Mouse (Mus musculus): Measurements from ENCODE around the gene Gnat1.

Gene Gnat1

DNA sequence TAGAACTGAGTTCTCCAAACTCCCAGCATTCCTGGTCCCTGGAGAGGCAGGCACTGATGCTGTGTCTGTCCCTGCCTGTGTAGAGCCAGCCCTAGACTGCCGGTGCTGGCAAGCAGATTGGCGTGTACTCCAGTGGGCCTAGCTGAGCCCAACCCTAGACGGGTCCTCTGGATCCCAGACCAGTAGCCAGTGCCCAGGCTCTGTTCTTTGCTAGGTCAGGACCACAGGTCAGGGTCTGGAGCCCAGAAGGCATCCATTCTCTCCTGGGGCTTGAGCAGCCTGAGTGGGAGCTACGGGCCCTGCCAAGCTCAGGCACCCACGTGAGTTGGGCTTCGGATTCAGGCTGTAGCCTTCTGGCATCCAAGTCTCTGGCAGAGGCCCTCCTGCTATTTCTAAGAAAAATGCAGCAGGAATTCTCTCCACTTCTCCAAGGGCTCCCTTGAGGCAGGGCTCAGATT lies 20.6 kb upstream of the Gnat1 start:
- DNase-seq (ENCODE audit: low read depth, low spot score): peak; percentile 50

DNA sequence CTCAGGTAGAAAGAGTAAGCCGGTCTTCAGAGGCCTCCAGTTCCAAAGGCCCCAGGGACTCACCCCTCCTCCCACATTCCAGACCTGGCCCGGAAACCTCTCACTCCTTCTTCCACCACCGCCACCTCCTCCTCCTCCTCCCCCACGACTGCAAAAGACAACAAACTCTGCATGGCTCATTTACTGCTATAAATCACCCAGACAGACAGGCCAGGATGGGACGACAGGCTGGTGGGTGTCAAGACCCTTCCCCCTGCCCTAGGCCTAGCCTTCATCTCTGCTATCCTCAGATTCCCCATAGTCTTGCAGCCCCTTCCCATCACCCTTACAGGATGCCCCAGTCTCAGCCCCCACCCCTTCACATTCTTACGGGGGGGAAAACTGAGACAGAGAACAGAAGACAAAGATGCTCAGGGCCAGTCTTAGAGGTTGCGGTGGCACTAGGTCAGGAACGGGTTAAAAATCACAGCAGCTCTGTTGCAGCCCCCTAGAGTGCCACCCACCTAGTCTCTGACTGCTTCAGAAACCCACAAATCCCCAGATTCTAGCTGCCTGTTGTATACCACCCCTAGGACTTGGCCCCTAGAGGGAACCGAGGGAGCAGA lies 20.0 kb upstream of the Gnat1 start:
- no peak for DNase-seq (ENCODE audit: low read depth, low spot score)

DNA sequence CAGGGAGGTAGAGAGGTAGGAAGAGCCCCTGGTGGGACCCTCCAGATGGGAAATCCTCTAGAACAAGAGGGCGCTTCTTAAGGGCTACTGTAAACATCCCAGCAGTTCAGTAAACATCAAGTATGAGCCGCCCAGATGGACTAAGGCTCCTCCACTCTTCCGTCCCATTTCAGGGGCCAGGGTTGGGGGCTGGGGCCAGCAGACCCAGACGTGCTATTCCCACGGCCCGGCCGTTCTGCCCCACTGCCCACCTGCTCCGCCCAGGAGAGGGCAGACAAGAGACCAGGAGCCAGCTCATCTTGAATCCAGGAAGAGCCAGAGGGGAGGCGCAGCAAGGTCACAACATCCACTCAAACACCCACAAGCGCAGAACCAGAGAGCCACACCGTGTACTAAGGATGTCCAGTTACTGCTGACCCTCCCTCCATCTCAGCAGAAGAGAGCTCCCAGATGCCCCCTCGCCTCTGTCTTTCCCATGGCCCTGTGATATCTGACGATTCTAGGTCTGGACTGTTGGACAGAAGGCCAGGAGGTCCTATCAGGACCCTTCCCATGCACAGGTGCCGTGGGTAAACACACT lies 19.2 kb upstream of the Gnat1 start:
- DNase-seq (ENCODE audit: low read depth, low spot score): no peak

DNA sequence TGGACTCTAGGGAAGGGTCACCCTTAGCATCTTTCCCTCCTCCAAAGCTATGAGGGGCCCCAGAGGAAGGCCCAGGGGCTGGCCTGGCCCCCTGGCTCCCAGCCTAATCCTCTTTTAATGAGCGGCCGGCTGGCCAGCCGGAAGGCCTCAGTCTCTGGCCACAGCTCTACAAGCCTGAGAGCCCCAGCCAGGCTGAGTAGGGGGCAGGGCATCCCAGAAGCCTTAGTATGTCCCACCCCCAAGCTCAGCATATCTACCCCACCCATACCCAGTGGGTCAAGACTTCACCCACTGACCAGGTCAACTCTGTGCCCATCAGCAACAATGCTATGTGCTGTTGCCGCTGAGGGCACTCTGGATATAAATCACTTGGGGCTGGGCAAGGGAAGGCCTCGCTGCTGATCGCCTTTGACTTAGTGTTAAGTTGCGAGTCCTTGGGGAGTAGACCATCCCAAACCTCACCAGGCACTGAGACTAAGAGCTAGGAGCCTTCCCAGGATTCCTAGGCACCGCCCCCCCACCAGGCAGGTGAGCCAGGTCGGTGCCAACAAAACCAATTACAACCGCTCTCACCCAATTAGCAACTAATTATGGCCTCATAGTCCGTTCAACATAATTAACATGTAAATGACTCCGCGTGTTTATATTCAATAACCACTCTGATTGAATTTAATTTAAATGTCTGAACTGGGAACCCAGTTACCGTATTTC lies 18.5 kb upstream of the Gnat1 start:
- no peak for DNase-seq (ENCODE audit: low read depth, low spot score)

DNA sequence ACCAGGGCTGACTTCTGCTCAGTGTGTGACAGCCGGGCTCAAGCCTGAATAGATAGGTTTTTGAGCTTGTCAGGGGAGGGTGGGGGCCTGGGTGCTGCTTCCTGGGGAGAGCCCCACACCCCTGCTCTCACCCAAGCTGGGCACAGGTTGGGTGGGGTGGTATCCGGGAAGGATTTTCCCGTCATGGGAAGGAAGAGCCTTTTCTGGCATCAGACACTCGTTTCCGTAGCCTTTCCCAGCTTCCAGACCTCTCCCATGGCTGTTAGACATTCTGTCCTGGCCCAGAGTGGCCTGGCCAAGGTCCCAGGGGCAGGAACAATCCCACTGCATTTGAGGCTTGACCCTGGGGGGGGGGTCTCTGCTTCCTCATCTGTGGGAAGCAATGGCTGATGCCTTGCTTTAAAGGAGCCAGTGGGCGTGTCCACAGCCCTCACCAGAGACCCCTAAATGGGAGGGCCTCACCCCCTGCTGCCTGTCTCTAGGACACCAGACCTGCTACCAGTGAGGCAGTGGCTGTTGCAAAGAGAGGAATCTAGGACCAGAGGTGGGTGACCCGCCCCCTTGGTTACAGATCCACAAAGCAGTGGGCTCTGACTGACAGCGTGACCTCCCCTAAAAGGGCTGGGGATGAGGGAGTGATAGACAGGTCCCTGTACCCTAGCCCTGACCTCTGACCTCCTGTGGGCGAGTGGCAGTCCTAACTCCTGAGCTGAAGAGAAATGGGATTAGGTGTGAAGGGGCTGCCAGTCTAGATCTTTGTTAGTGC lies 17.5 kb upstream of the Gnat1 start:
- no peak for DNase-seq (ENCODE audit: low read depth, low spot score)

DNA sequence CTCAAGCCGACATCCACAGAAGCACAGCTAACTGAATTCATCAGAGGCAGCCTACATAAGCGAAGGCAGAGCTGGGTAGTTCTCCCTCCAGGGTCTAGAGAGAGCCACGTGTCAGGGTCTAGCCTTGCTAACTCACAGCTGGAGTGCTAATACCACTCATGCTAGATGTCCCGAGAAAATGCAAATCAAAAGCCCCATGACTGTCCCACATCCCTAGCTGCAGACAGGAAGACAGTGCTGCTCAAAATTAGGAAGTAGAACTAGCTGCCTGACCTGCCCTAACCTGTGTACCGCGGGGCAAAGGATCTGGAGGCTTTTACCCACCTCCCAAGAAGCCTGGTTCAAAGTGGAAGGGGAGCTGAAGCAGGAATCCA lies 16.6 kb upstream of the Gnat1 start:
- no peak for DNase-seq (ENCODE audit: low read depth, low spot score)

DNA sequence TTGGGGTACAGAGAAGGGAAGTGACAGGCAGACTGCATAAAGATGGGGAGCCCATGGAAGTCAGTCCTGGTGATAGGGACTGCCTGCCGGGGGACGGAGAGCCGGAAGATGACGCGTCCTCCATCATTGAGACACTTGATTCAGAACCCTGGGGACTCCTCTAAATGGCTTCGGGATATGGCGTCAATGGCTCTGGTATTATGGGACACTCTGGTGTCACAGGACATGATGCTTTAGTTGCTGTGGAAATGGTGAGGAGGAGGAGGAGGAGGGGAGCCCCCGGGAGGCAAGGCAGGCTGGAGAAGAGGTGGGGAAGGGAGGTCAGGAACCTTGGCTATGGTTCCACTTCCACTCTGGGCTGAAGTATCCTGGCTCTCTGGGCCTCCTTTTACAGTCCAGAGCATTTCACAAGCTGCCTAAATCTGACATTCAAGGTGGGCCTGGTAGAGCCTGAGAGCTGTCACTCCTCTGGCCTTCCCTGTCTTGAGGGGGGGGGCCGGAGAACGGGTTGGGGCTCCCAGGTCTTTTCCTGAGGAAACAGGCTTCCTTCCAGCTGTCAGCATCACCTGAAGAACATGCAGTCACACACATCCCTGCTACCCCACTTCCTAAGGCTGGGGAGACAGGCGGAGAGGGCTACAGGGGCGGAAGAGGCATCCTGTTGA lies 16.1 kb upstream of the Gnat1 start:
- no peak for DNase-seq (ENCODE audit: low read depth, low spot score)

DNA sequence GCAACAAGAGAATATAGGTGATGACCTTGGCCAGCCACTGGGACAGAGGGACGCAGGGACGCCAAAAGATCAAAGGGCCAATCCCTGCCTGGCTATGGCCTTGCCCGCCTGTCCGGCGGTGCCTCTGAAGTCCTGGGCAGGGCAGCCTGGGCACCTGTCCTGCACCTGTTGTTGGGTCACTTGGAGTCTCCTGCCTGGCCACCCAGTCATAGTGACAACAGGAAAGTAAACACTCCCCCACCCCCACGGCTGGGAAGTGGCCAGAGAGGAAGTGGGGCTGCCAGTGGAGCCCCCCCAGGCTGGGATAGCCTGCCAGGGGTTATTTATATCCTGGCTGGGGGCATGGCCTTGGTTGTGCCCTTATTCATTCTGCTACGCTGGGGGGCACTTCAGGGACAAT lies 15.1 kb upstream of the Gnat1 start:
- no peak for DNase-seq (ENCODE audit: low read depth, low spot score)

DNA sequence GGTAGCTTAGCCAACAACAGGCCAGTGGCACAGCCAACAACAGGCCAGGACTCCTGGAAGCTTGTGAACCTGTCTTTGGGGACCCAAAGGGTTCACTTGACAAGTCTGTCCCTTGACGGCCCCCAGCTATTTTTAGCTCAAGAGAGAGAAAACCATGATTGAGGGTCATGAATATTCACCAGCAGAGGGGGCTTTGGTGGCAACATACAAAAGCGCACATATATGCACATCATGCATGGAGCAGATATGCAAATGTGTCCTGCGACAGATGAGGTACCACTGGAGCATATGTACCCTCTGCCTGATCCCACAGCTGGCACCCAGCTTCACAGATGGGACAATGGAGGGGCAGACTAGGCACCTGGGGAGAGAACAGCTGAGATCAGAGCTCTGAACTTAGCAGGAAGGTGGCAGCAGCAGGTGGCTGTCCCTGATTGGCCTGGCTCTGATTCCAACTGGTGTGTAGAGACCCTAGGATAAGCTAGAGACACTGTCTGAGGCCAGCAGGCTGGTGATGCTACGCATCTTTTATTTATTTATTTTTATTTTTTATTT lies 14.0 kb upstream of the Gnat1 start:
- no peak for DNase-seq (ENCODE audit: low read depth, low spot score)

DNA sequence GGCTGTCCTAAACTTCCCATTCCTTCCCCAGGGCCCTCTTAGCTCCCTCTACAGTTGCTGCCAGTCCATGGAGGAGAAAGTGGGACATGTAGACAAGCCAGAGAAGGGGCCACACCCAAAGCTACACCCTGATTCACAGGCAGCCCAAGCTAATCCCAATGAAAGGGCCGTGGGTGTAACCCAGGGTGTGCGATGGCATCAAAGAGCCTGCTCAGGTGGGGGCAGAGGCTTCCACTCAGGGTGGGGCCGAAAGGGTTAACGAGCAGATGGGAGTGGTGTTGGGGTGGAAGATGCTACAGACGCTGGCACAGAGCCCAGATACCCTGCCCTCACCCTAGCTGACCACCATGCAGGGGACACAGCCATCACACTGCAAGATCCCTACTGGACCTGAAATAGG lies 13.3 kb upstream of the Gnat1 start:
- DNase-seq (ENCODE audit: low read depth, low spot score): no peak

DNA sequence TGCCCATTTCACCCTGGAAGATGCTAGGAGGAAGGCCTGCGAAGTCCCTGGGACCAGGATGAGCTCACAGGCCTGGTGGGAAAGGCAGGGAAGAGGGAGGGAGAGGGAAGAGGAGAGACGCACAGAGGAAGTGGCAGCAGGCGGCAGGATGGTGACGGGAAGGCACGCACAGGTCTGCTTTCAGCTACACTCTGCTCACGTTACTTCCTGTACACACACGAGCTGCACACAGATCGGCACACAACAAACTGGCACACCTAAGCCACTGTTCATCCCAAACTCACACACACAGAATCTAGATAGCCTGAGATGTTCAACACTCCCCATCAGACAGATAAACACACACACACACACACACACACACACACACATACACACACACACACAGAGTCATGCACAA lies 10.9 kb upstream of the Gnat1 start:
- no peak for DNase-seq (ENCODE audit: low read depth, low spot score)

DNA sequence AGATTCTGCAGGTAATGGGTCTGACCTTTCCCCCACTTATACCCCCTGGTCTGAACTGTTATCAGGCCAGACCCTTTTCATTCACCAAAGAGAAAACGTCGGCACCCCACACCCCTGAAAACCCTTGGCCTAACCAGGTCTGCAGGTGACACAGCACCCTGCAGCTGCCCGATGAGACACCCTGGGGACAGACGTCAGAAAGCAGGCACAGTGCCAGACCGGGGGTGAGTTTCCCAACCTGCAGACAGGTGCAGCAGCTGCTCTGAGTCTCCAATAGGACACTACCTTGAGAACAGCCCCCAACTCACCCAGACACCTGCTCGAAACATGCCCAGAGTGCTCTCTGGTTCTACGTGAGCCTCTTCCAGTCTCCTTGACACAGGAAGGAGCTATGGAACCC lies 9.4 kb upstream of the Gnat1 start:
- DNase-seq (ENCODE audit: low read depth, low spot score): no peak

DNA sequence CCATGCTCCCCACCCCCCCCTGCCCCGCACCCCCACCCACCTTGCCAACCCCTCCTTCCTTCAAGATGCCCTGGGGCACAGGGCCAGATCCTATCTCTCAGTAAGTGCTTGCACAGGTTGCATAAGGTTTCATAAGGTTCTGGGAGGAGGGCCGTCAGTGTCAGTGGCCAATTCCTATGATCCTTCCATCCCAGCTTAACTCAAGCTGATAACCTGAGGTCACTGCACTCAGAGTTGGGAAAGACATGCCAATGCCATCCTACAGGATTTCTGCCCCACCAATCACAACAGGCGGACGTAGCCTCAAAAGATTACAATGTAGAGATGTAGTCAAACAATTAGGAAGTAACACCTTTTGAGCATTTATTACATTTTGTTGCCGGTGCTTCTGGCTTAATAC lies 8.9 kb upstream of the Gnat1 start:
- DNase-seq (ENCODE audit: low read depth, low spot score): no peak

DNA sequence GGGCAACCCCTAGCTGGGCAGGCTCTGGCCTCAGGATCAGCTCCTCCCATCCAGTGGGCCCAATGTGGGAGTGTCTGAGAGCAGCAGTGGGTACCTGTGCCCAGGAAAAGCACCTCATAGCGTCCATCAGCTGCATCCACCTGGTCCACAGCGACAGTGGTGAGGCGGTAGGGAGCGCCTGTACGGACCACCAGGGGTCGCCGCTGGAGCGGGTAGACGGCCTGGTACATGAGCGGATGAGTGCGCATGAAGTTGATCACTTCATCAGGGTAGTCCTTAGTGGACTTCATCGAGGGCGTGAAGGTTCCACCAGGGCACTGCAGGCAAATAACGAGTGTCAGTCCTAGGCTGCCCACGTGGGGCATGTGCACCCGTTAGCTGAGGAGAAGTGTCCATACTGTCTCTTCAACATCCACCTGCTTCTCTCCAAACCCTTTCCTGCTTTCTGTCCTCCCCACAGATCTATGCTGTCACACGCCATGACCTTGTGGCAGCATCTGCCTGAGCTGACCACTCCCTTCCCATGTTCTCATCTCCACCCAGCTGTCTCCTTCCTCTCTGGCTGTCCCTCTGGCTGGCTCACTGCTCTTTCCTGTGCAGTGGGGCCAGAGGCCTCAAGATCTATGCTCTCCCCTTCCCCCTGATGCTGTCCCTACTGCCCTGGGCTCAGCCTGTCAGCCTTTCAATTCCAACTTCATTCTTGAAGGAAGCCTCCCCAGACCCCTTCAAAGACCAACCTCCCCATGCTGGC lies 5.9 kb upstream of the Gnat1 start:
- DNase-seq (ENCODE audit: low read depth, low spot score): no peak

DNA sequence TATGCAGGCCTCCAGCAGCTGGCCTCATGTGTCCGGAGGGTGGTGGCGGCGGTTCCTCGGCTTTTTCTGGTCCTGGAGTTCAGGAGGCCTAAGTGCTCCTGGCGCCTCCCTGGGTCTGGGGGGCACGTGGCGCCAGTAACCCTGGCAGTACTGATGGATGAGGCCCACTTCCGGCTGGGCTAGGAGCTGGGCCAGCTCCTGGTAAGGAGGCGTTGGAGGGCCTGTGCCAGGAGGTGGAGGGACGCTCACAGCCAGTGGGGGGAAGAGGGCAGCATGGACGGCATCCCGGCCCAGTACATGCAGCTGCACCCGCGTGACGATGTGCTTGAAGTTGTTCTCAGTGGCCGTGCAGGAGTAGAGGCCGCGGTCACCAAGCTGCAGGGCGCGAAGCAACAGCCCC lies 2.9 kb upstream of the Gnat1 start:
- DNase-seq (ENCODE audit: low read depth, low spot score): no peak

DNA sequence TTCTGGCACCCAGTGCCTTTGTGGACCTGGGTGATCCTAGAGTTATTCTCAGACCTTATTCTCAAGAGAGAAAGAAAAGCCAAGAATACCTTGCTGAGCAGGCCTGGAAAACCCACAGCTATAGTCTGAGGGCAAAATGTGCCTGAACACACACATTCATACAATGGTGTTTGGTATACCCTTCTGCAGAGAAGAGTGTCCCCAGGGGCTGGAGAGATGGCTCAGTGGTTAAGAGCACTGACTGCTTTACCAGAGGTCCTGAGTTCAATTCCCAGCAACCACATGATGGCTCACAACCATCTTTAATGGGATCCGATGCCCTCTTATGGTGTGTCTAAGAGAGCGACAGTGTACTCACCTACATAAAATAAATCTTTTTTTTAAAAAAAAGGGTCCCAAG lies 651 bp downstream of the Gnat1 start:
- no peak for DNase-seq (ENCODE audit: low read depth, low spot score)

DNA sequence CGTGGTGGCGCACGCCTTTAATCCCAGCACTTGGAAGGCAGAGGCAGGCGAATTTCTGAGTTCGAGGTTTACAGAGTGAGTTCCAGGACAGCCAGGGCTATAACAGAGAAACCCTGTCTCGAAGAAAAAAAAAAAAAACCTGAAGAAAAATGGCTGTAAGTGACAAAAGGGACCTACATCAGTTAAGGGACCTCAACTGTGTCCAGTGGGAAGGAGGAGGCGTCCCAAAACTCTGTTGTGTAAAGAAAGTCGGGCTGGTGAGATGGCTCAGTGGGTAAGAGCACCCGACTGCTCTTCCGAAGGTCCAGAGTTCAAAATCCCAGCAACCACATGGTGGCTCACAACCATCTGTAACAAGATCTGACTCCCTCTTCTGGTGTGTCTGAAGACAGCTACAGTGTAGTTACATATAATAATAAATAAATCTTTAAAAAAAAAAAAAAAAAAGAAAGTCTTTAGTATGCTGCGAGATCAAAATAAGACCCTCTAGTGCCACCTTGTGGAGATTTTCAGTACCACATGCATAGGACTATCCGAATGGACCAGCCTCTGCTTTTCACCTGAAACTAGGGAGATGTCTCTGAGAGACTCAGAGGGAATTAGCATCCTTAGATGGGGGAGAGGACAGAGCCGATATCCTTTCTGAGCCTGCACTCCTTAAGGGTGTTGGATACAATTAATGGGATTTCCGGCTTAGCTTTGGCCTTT lies 1.5 kb downstream of the Gnat1 start:
- DNase-seq (ENCODE audit: low read depth, low spot score): peak; percentile 38

DNA sequence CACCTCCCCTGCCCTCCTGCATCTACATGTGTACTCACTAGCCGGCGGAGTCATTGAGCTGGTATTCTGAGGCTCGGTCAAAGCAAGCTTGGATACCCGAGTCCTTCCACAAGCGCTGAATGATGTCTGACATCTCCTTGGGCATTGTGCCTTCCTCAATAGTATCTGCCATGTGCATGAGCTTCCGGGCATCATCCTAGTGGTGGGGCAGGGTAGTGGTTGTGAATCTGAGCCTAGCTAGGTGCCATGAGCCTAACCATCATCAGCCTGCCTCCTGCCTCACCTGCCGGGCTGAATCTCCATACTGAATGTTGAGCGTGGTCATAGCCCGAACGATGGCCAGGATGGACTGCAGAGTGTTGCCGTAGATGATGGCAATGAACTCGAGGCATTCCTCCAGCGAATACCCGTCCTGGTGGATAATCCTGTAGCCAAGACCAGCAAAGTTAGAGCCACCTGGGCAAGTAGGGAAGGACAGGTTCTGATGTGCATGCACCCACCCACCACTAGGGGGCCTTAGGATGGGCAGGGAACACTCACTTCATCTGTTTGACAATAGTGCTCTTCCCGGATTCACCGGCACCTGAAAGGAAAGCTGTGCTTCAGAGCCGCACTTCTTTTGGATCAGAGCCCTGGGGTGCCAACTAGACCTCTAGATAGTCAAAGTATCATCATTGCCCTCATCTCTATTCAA lies 2.3 kb downstream of the Gnat1 start:
- DNase-seq (ENCODE audit: low read depth, low spot score): no peak

DNA sequence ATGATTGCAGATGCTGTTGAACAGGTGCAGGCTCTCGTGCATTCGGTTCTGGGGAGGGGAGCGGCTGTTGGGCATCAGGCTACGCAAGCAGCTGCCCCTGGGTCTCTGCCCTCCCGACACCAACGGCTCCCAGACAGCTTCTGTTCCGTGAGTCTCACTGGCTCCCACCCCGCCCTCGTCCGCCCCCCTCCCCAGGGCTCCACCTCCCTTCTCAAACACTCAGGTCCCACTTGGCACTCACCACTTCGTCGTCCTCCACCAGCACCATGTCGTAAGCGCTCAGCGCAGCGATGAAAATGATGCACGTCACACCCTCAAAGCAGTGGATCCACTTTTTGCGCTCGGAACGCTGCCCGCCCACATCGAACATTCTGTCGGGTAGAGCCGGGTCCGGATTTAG lies 3.2 kb downstream of the Gnat1 start:
- DNase-seq (ENCODE audit: low read depth, low spot score): no peak

All from telencephalon, adult 2 months (tissue).